Mouse (Mus musculus) hindbrain, postnatal 0 days (tissue): ENCODE data around the gene Mettl1. TPM values are rescaled to one million over a fixed set of nuclear protein-coding genes. Genes with fewer than 3 reads are reported as not detected.

ENCODE experiments used
- ATAC-seq: fragments of 200-750 bp; cut with Nextera tagmentation; 2 replicates; pipeline ENCODE4 v1.8.0; 2017; ENCODE audit warnings: mild to moderate bottlenecking, moderate TSS enrichment, moderate library complexity
- DNase-seq: peaks from one replicate; pipeline ENCODE4 v3.0.0-alpha.2; 2015; ENCODE audit warnings: low spot score
- H3K27ac ChIP-seq: fragments of 300-500 bp; sonication (generic); 2 replicates; pipeline ENCODE4 v1.5.1; 2014; ENCODE audit warnings: mild to moderate bottlenecking
- H3K27me3 ChIP-seq: fragments of 300-500 bp; sonication (generic); 2 replicates; pipeline ENCODE4 v1.6.1; 2014; ENCODE audit warnings: low read length, mixed read lengths; ENCODE audit not compliant: insufficient read depth
- H3K36me3 ChIP-seq: fragments of 300-500 bp; sonication (generic); 2 replicates; pipeline ENCODE4 v1.6.1; 2014; ENCODE audit warnings: low read length, mixed read lengths; ENCODE audit not compliant: insufficient read depth
- H3K4me1 ChIP-seq: fragments of 300-500 bp; sonication (generic); 2 replicates; pipeline ENCODE4 v1.6.1; 2014; ENCODE audit warnings: antibody characterized with exemption, low read length, mixed read lengths; ENCODE audit not compliant: insufficient read depth
- H3K4me2 ChIP-seq: fragments of 300-500 bp; sonication (generic); 2 replicates; pipeline ENCODE4 v1.6.1; 2014; ENCODE audit warnings: low read depth, mild to moderate bottlenecking, low read length, moderate library complexity, mixed read lengths
- H3K4me3 ChIP-seq: fragments of 300-500 bp; sonication (generic); 2 replicates; pipeline ENCODE4 v1.5.1; 2014; ENCODE audit warnings: low read length
- H3K9ac ChIP-seq: fragments of 300-500 bp; sonication (generic); replicated peaks from 2 replicates; pipeline ENCODE4 v1.6.1; 2014; ENCODE audit warnings: mild to moderate bottlenecking, low read length, moderate library complexity, mixed read lengths
- H3K9me3 ChIP-seq: fragments of 300-500 bp; sonication (generic); 2 replicates; pipeline ENCODE4 v1.6.1; 2016; ENCODE audit warnings: low read length, mixed read lengths
- CTCF ChIP-seq: IDR thresholded peaks from 2 replicates; pipeline ENCODE4 v1.5.1; 2016; ENCODE audit warnings: antibody characterized with exemption, control low read depth, low read depth
- WGBS: fragments of 180-500 bp; shearing (Covaris S2); extraction: QIAGEN DNeasy Blood & Tissue Kit; methylation state at CpG from one replicate; pipeline ENCODE4 v1.1.7; 2014; 5-methylcytosine and 5-hydroxymethylcytosine counted together
- polyA plus RNA-seq: library from polyadenylated mRNA; unstranded; fragments of >200 nt; fragmentation: Nextera tagmentation; extraction: Ambion mirVana; gene quantifications from 2 replicates; pipeline ENCODE4 v1.2.1, GENCODE M21; 2015
- total RNA-seq: library from RNA; depleted of rRNA; stranded (reverse); fragments of >200 nt; gene quantifications from 2 replicates; pipeline ENCODE4 v1.2.3, GENCODE M21; 2014

Gene Mettl1
- total and polyA plus RNA-seq, 2 experiments from 2014 or later = 10.0 to 23.9 TPM

DNA sequence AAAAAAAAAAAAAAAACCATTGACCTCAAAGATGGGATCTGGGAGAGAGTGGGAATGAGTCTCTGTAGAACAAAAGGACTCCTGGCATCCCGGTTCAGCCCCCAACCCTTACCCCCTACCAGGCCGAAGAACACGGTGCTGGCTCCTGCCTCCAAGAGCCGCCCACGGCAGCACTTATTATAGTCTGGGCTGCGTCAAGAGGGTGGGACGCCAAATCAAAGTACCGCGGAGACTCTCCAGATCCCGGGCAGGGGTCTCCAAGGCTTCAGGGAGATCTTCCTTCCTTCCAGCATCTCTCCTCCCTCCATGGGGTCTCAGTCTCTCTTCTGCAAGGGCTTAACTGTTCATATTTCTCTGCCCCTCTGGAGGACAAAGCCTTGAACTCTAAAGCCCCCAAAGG lies 36.3 kb downstream of the Mettl1 start:
- Histone ChIP-seq H3K27me3 (no peaks in the 10 kb centered on the region), H3K27ac (peak overlapping the region; percentile 87), H3K4me3 (peak overlapping the region; percentile 72), H3K4me2 (peak overlapping the region; percentile 87), H3K9me3 (no peaks in the 10 kb centered on the region), H3K36me3 (no peaks in the 10 kb centered on the region), H3K9ac (peak overlapping the region; percentile 40), H3K4me1 (peaks cover 20% of the 10 kb centered on the region)
- 3% methylated on average over 10 of the region's 10 CpGs for WGBS
- TF ChIP-seq CTCF = no peak
- ATAC-seq = no peak
- DNase-seq = peak; percentile 21

GRCm38 (mm10) chr10:127078001-127078676 lies 36.9 kb downstream of the Mettl1 start:
- H3K27ac ChIP-seq = peak overlapping the region; percentile 87
- TF ChIP-seq CTCF = no peak
- WGBS = 1% methylated on average over 12 of the region's 12 CpGs
- H3K36me3 ChIP-seq = no peaks in the 10 kb centered on the region
- peak; percentile 76 for DNase-seq
- no peaks in the 10 kb centered on the region for H3K27me3 ChIP-seq
- H3K4me2 ChIP-seq = peak overlapping the region; percentile 87
- peak; percentile 55 for ATAC-seq
- H3K9ac ChIP-seq = peak overlapping the region; percentile 40
- H3K4me1 ChIP-seq = peaks cover 20% of the 10 kb centered on the region
- H3K9me3 ChIP-seq = no peaks in the 10 kb centered on the region
- peak overlapping the region; percentile 72 for H3K4me3 ChIP-seq

GRCm38 (mm10) chr10:127078677-127079575 lies 37.7 kb downstream of the Mettl1 start:
- TF ChIP-seq CTCF = no peak
- ATAC-seq = peak; percentile 77
- 0 out of 2 replicates have a peak, but pooled peaks cover 3% of the 10 kb centered on the region for H3K36me3 ChIP-seq
- H3K27ac ChIP-seq = peak overlapping the region; percentile 87
- under 1% methylated on average over 31 of the region's 49 CpGs for WGBS
- no peaks in the 10 kb centered on the region for H3K9me3 ChIP-seq
- peak; percentile 92 for DNase-seq
- H3K4me1 ChIP-seq = peaks cover 20% of the 10 kb centered on the region
- H3K4me2 ChIP-seq = peak overlapping the region; percentile 87
- peak overlapping the region; percentile 87 for H3K9ac ChIP-seq
- peak overlapping the region; percentile 72 for H3K4me3 ChIP-seq
- no peaks in the 10 kb centered on the region for H3K27me3 ChIP-seq

DNA sequence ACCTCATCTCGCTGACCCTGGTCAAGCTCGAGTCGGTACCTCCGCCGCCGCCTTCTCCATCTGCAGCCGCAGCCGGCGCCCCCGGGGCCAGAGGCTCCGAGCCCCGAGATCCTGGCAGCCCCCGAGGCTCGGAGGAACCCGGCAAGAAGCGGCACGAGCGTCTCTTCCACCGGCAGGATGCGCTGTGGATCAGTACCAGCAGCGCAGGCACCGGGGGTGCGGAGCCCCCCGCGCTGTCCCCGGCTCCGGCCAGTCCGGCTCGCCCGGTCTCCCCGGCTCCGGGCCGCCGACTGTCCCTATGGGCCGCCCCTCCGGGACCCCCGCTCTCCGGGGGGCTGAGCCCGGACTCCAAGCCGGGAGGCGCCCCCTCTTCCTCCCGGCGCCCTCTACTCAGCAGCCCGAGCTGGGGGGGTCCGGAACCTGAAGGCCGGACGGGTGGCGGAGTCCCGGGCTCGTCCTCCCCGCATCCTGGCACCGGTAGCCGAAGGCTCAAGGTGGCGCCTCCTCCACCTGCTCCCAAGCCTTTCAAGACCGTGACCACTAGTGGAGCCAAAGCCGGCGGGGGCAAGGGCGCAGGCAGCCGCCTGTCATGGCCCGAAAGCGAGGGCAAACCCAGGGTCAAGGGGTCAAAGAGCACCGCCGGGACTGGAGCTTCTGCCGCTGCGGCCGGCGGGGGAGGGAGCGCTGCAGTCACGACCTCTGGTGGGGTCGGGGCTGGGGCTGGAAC lies 38.6 kb downstream of the Mettl1 start:
- no peaks in the 10 kb centered on the region for H3K27me3 ChIP-seq
- 1% methylated on average over 69 of the region's 70 CpGs for WGBS
- peak overlapping the region; percentile 87 for H3K4me2 ChIP-seq
- 0 out of 2 replicates have a peak, but pooled peaks cover 11% of the 10 kb centered on the region for H3K36me3 ChIP-seq
- peak overlapping the region; percentile 87 for H3K9ac ChIP-seq
- no peaks in the 10 kb centered on the region for H3K9me3 ChIP-seq
- H3K4me3 ChIP-seq = peak overlapping the region; percentile 72
- DNase-seq (peak; percentile 71), ATAC-seq (0 out of 2 replicates have a peak, but pooled peaks have one; percentile 4)
- H3K4me1 ChIP-seq = peaks cover 20% of the 10 kb centered on the region
- peak overlapping the region; percentile 87 for H3K27ac ChIP-seq
- peak; percentile 32 for TF ChIP-seq CTCF

DNA sequence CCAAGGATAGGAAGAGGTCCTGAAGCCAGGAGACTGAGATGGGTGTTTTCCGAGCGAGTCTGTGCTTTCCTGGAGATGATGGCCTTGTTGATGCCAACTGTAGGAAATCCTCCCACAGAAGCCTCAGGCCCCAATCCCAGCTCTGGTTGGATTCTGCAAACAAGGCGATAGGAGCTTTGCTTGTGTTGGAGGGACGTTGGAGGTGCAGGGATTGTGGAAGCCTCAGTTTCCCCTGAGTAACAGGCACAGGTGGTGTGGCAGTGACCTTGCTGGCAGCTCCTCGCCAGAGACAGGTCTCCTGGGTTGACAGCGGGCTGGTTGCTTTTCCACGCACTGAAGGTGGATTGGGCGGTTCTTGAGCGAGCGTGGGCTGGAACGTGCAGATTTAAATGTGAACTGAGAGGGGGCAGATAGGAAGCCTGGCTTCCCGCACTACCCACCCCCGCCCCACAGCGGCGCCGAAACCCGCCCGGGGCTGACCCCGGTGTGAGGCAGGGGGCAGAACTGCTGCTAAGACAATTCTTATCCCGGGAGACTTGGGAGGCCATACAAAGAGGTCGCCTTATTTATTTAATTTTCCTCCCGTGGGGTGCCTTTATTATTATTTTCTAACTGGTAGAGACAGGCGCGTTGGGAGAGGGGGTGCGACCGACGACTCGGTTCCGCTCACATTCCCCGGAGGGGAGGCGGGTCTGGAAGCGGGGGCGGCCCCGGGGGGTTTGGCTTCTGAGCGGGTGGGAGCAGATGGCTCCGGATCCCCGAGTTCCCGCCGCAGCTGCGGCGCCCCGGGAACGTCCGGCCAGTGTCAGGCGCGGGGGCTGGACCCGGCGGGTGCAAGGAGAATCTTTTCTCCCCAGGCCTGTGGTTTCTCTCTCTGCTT lies 39.9 kb downstream of the Mettl1 start:
- peak; percentile 29 for TF ChIP-seq CTCF
- 0 out of 2 replicates have a peak, but pooled peaks cover 13% of the 10 kb centered on the region for H3K36me3 ChIP-seq
- H3K4me3 ChIP-seq = peak overlapping the region; percentile 72
- H3K9ac ChIP-seq = peak overlapping the region; percentile 87
- peaks cover 20% of the 10 kb centered on the region for H3K4me1 ChIP-seq
- ATAC-seq = no peak
- WGBS = 2% methylated on average over 48 of the region's 48 CpGs
- H3K27ac ChIP-seq = peak overlapping the region; percentile 22; the same call in 1 of the 2 replicates
- H3K9me3 ChIP-seq = no peaks in the 10 kb centered on the region
- DNase-seq = peak; percentile 34
- no peaks in the 10 kb centered on the region for H3K27me3 ChIP-seq
- peak overlapping the region; percentile 87 for H3K4me2 ChIP-seq
